Mouse (Mus musculus): ENCODE data around the gene Ebf1.

- no peak for TF ChIP-seq GATA1 (IDR thresholded peaks at IDR 0.05; ENCODE audit: low read length)
- TF ChIP-seq TAL1 (IDR thresholded peaks at IDR 0.05; ENCODE audit: low read length) = no peak
Measured at GRCm38 (mm10) chr11:44950319-44950718, 333.2 kb downstream of the Ebf1 start.

Measured in erythroblast, embryonic 14.5 days (primary cell).